ENCODE assay signal across 15 mouse cellular contexts in genomic region chr6:31456988-31457387, GRCm38 (mm10). TPM values are rescaled to one million over a fixed set of nuclear protein-coding genes. Genes with fewer than 3 reads are reported as not detected.
DNase-seq lines count a peak whose midpoint lies in the region; ATAC-seq lines count a peak whose summit lies in the region.
"Had no signal": no experiment of that assay in that cellular context is flagged by ENCODE, and none has a peak within 500 bp of the region (broad histone marks: within the 10 kb centered on the region; RNA-seq: fewer than 3 reads in every experiment).

No protein-coding gene starts in this region.

- peaks cover 36% of the 10 kb centered on the region for H3K36me3 ChIP-seq in embryonic facial prominence, embryonic 14.5 days (ENCODE audit: control insufficient read depth, insufficient read depth, low read length)
- H3K36me3 ChIP-seq in embryonic facial prominence, embryonic 10.5 days (replicated peaks): peaks cover 55% of the 10 kb centered on the region
- H3K36me3 ChIP-seq in forebrain, embryonic 12.5 days (replicated peaks): peaks cover 19% of the 10 kb centered on the region

- no peak overlapping the region for H3K4me3 ChIP-seq in embryonic facial prominence, embryonic 14.5 days (ENCODE audit: low read depth, low read length)
- H3K4me3 ChIP-seq in embryonic facial prominence, embryonic 10.5 days: no peak overlapping the region
- H3K4me3 ChIP-seq in forebrain, embryonic 12.5 days (replicated peaks): no peak overlapping the region
- H3K4me3 ChIP-seq: midbrain, embryonic 10.5 days had no signal

- 57% methylated on average over 1 of the region's 1 CpGs for WGBS in embryonic facial prominence, embryonic 14.5 days
- 86% methylated on average over 1 of the region's 1 CpGs for WGBS in embryonic facial prominence, embryonic 10.5 days
- 86% methylated on average over 1 of the region's 1 CpGs for WGBS in forebrain, embryonic 12.5 days

- no peaks in the 10 kb centered on the region for H3K27me3 ChIP-seq in embryonic facial prominence, embryonic 14.5 days (replicated peaks; ENCODE audit: control insufficient read depth, insufficient read depth, low read length)
- H3K27me3 ChIP-seq in embryonic facial prominence, embryonic 10.5 days (replicated peaks; ENCODE audit: low read depth, poor library complexity, severe bottlenecking): no peaks in the 10 kb centered on the region
- H3K27me3 ChIP-seq in forebrain, embryonic 12.5 days: no peaks in the 10 kb centered on the region

- no peaks in the 10 kb centered on the region for H3K4me1 ChIP-seq in embryonic facial prominence, embryonic 14.5 days (ENCODE audit: control insufficient read depth, insufficient read depth, low read length)
- H3K4me1 ChIP-seq in embryonic facial prominence, embryonic 10.5 days: no peaks in the 10 kb centered on the region
- no peaks in the 10 kb centered on the region for H3K4me1 ChIP-seq in forebrain, embryonic 12.5 days
- H3K4me1 ChIP-seq: midbrain, embryonic 10.5 days had no signal

- H3K27ac ChIP-seq in embryonic facial prominence, embryonic 14.5 days (replicated peaks; ENCODE audit: low read depth, low read length): no peak overlapping the region
- H3K27ac ChIP-seq in embryonic facial prominence, embryonic 10.5 days (replicated peaks): no peak overlapping the region
- H3K27ac ChIP-seq in forebrain, embryonic 12.5 days: no peak overlapping the region
- H3K27ac ChIP-seq: hindbrain, postnatal 0 days; kidney, postnatal 0 days; liver, embryonic 14.5 days; midbrain, embryonic 10.5 days had no signal

- peak; percentile 76 for ATAC-seq in embryonic facial prominence, embryonic 14.5 days (ENCODE audit: low read depth)
- no peak for ATAC-seq in forebrain, embryonic 12.5 days (ENCODE audit: low FRiP score)
- ATAC-seq: CD4-positive, CD25-positive, alpha-beta regulatory T cell, adult 4 months; forebrain, embryonic 14.5 days; hindbrain, postnatal 0 days had no signal

- H3K9me3 ChIP-seq in embryonic facial prominence, embryonic 14.5 days (ENCODE audit: control insufficient read depth, low read length): no peaks in the 10 kb centered on the region
- no peaks in the 10 kb centered on the region for H3K9me3 ChIP-seq in embryonic facial prominence, embryonic 10.5 days
- H3K9me3 ChIP-seq in forebrain, embryonic 12.5 days: no peaks in the 10 kb centered on the region
- H3K9me3 ChIP-seq: midbrain, embryonic 10.5 days had no signal

- no peak overlapping the region for H3K9ac ChIP-seq in embryonic facial prominence, embryonic 14.5 days (ENCODE audit: low read depth, low read length)
- no peak overlapping the region for H3K9ac ChIP-seq in forebrain, embryonic 12.5 days
- H3K9ac ChIP-seq: liver, embryonic 14.5 days had no signal

- DNase-seq in embryonic facial prominence, embryonic 14.5 days (ENCODE audit: low spot score): peak; percentile 42
- DNase-seq in embryonic facial prominence, embryonic 10.5 days (ENCODE audit: low spot score): no peak
- peak; percentile 9 for DNase-seq in ovary, adult 18-20 months (ENCODE audit: low spot score)
- DNase-seq in ovary, postnatal 36 days (ENCODE audit: low spot score): no peak
- peak; percentile 90 for DNase-seq in fat pad, adult 2 months (ENCODE audit: extremely low read depth, low read depth, low spot score)
- no peak for DNase-seq in thymus, postnatal 0 days (ENCODE audit: low spot score)
- no peak for DNase-seq in right cerebral cortex, postnatal 4 days
- DNase-seq: gastrocnemius, postnatal 14 days had no signal

- no peak overlapping the region for H3K4me2 ChIP-seq in embryonic facial prominence, embryonic 14.5 days (ENCODE audit: low read depth, low read length)
- H3K4me2 ChIP-seq in forebrain, embryonic 12.5 days: no peak overlapping the region

RNA-seq across cellular contexts. Expression of gene Mkln1, which starts 58.5 kb away (rescaled TPM):
- 155 and 165 TPM in 2 replicates for polyA plus RNA-seq in embryonic facial prominence, embryonic 14.5 days (2014; fragmentation: Nextera tagmentation; extraction: Ambion mirVana)
- polyA plus RNA-seq in embryonic facial prominence, embryonic 10.5 days (2016; fragmentation: Nextera tagmentation; extraction: Ambion mirVana): 210 and 227 TPM in 2 replicates
- polyA plus RNA-seq in forebrain, embryonic 12.5 days (2016; fragmentation: Nextera tagmentation; extraction: Ambion mirVana): 187 and 208 TPM in 2 replicates
- 207 and 217 TPM in 2 replicates for polyA plus RNA-seq in thymus, postnatal 0 days (2015; fragmentation: Nextera tagmentation; extraction: Ambion mirVana)

Comparison
In these comparisons a context has a peak if more than half of its experiments do, and no peak if none do; other contexts are left out.
1. DNase-seq: peak in embryonic facial prominence, embryonic 14.5 days (single experiment), ovary, adult 18-20 months (single experiment) and fat pad, adult 2 months (single experiment); none in embryonic facial prominence, embryonic 10.5 days (single experiment), ovary, postnatal 36 days (single experiment), thymus, postnatal 0 days (single experiment) and right cerebral cortex, postnatal 4 days (single experiment).